Mouse (Mus musculus) Patski (cell line): ENCODE measurements around the gene Lamc2. TPM values are rescaled to one million over a fixed set of nuclear protein-coding genes. Genes with fewer than 3 reads are reported as not detected.
A peak's percentile ranks its signal among the peaks of the same experiment; 100 is the strongest.

Experiments used
- ATAC-seq: fragments of 100-300 bp; one replicate; pipeline ENCODE4 v1.8.0; 2021
- CTCF ChIA-PET: fragments of 350-600 bp; sonication (Branson Sonifier 250); formaldehyde crosslinking; loops from one replicate; lab custom pipeline; 2022; ENCODE audit warnings: inconsistent platforms; lab: Charles Lee
- POLR2A ChIA-PET: fragments of 350-600 bp; sonication (Branson Sonifier 250); formaldehyde crosslinking; loops from one replicate; lab custom pipeline; 2022; ENCODE audit warnings: antibody characterized with exemption, inconsistent platforms; lab: Charles Lee
- DNase-seq: peaks from one replicate; pipeline ENCODE4 v3.0.0-alpha.2; 2011; ENCODE audit warnings: low read depth, low spot score
- H3K27me3 ChIP-seq: fragments of 371-371 bp; one replicate; pipeline ENCODE4 v1.5.1; 2021
- CTCF ChIP-seq: fragments of 100-300 bp; IDR thresholded peaks from one replicate; pipeline ENCODE4 v1.5.1; 2021
- in situ Hi-C: fragments of 300-500 bp; cut with MboI; formaldehyde crosslinking; loops from 3 replicates; pipeline ENCODE4 v1.11.1; 2018; ENCODE audit warnings: low pct_unique_long_range_greater_than_20kb, mixed read lengths
- polyA plus RNA-seq: library from polyadenylated mRNA; unstranded; gene quantifications from one replicate; pipeline ENCODE4 v1.2.3, GENCODE M21; 2021

Gene Lamc2
- polyA plus RNA-seq, 1 experiment from 2014 or later = 5.6 TPM

- no peaks in the 10 kb centered on the region for H3K27me3 ChIP-seq
- in situ Hi-C loops = loop anchor here (5.0 kb wide), 1 partner anchor 37 kb away; no protein-coding TSS in a partner anchor
- no peak for TF ChIP-seq CTCF
- ChIA-PET POLR2A (no interaction called here), CTCF (interaction anchor here (1.1 kb wide), 1 partner anchor 22 kb away, joined by 3 read pairs; no protein-coding TSS in a partner anchor)
- no peak for DNase-seq
- no peak for ATAC-seq
These were observed 52.1 kb downstream of the Lamc2 start for GRCm38 (mm10) chr1:153133865-153134781.

- in situ Hi-C loops = loop anchor here (5.0 kb wide), 2 partner anchors 33 to 202 kb away; partner anchors contain the start of gene Lamc1
- ChIA-PET CTCF (interaction anchor here (1.3 kb wide), 2 partner anchors 24 to 39 kb away, joined by 3 read pairs; no protein-coding TSS in a partner anchor), POLR2A (no interaction called here)
- ATAC-seq = peak; percentile 86
- TF ChIP-seq CTCF = no peak
- H3K27me3 ChIP-seq = no peaks in the 10 kb centered on the region
- peak; percentile 95 for DNase-seq
These were observed 56.1 kb downstream of the Lamc2 start for GRCm38 (mm10) chr1:153129992-153130713.

GRCm38 (mm10) chr1:153128780-153129179 is 57.5 kb downstream of the Lamc2 start:
- ChIA-PET CTCF (interaction anchor here (1.3 to 1.7 kb wide), 3 partner anchors 26 to 88 kb away, joined by 3 to 4 read pairs (median 4); no protein-coding TSS in a partner anchor), POLR2A (no interaction called here)
- no peak for TF ChIP-seq CTCF
- in situ Hi-C loops = loop anchor here (5.0 kb wide), 1 partner anchor 204 kb away; the partner anchor contains the start of gene Lamc1
- ATAC-seq = no peak
- no peaks in the 10 kb centered on the region for H3K27me3 ChIP-seq
- DNase-seq = no peak

GRCm38 (mm10) chr1:153127622-153128021 is 58.6 kb downstream of the Lamc2 start:
- no peak for TF ChIP-seq CTCF
- POLR2A ChIA-PET = no interaction called here
- H3K27me3 ChIP-seq = no peaks in the 10 kb centered on the region
- CTCF ChIA-PET = interaction anchor here (1.3 to 1.7 kb wide), 2 partner anchors 8 to 87 kb away, joined by 4 read pairs; no protein-coding TSS in a partner anchor
- in situ Hi-C loops = loop anchor here (5.0 kb wide), 1 partner anchor 205 kb away; the partner anchor contains the start of gene Lamc1
- DNase-seq (no peak), ATAC-seq (no peak)

- DNase-seq = peak; percentile 86
- no peak for TF ChIP-seq CTCF
- no peak for ATAC-seq
- POLR2A ChIA-PET = no interaction called here
- H3K27me3 ChIP-seq = no peaks in the 10 kb centered on the region
- in situ Hi-C loops = loop anchor here (5.0 kb wide), 1 partner anchor 206 kb away; the partner anchor contains the start of gene Lamc1
- CTCF ChIA-PET = interaction anchor here (1.3 to 1.7 kb wide), 2 partner anchors 9 to 86 kb away, joined by 4 read pairs; no protein-coding TSS in a partner anchor
These were observed 59.5 kb downstream of the Lamc2 start for GRCm38 (mm10) chr1:153126491-153127381.

GRCm38 (mm10) chr1:153125287-153126275 is 60.7 kb downstream of the Lamc2 start:
- ChIA-PET CTCF (interaction anchor here (0.9 to 1.7 kb wide), 4 partner anchors 20 to 261 kb away, joined by 3 to 4 read pairs (median 4); no protein-coding TSS in a partner anchor), POLR2A (interaction anchor here (1.2 kb wide), 1 partner anchor 90 kb away, joined by 3 read pairs; no protein-coding TSS in a partner anchor)
- TF ChIP-seq CTCF = no peak
- peak; percentile 83 for DNase-seq
- H3K27me3 ChIP-seq = no peaks in the 10 kb centered on the region
- in situ Hi-C loops = loop anchor here (5.0 kb wide), 1 partner anchor 207 kb away; the partner anchor contains the start of gene Lamc1
- ATAC-seq = peak; percentile 28

GRCm38 (mm10) chr1:153124502-153124901 is 61.7 kb downstream of the Lamc2 start:
- DNase-seq (no peak), ATAC-seq (no peak)
- no peaks in the 10 kb centered on the region for H3K27me3 ChIP-seq
- CTCF ChIA-PET = interaction anchor here (1.5 to 1.7 kb wide), 2 partner anchors 19 to 49 kb away, joined by 3 to 4 read pairs; no protein-coding TSS in a partner anchor
- in situ Hi-C loops = no loop called here
- TF ChIP-seq CTCF = no peak
- POLR2A ChIA-PET = interaction anchor here (0.5 to 1.2 kb wide), 2 partner anchors 91 to 244 kb away, joined by 3 read pairs; no protein-coding TSS in a partner anchor

- no peak for TF ChIP-seq CTCF
- ChIA-PET POLR2A (no interaction called here), CTCF (no interaction called here)
- no peak for DNase-seq
- ATAC-seq = no peak
- in situ Hi-C loops = no loop called here
- no peaks in the 10 kb centered on the region for H3K27me3 ChIP-seq
These were observed 63.5 kb downstream of the Lamc2 start for GRCm38 (mm10) chr1:153122764-153123163.
